Mouse (Mus musculus) adipocyte (in vitro differentiated cells): ENCODE data around the gene Sun5.

Experiments used
- DNase-seq: peaks from one replicate; pipeline ENCODE4 v3.0.0-alpha.2; 2016; ENCODE audit warnings: low spot score

The Sun5 gene

GRCm38 (mm10) chr2:153808841-153809240 lies 62.0 kb downstream of the Sun5 start:
- no peak for DNase-seq

- DNase-seq, result no peak
Measured at GRCm38 (mm10) chr2:153808146-153808545, 62.7 kb downstream of the Sun5 start.

DNA sequence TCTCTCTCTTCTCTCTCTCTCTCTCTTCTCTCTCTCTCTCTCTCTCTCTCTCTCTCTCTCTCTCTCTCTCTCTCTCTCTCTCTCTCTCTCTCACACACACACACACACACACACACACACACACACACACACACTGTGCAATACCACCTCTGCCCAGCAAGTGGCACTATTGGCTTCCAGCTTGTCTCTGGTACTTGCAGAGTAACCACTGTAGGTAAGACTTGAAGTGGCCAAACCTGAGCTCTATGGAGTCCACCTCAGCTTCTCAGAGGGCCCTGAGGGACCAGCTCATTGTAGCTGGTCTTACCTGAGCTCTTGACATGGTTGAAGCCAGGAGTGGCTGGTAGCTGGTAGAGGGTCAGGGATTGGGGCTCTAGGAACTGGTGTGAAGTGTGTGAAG lies 63.4 kb downstream of the Sun5 start:
- DNase-seq, result peak; percentile 54
